Mouse (Mus musculus) intestine, embryonic 15.5 days (tissue): ENCODE measurements around the gene Cacna1e. TPM values are rescaled to one million over a fixed set of nuclear protein-coding genes. Genes with fewer than 3 reads are reported as not detected.

Source experiments
- ATAC-seq: fragments of 200-750 bp; cut with Nextera tagmentation; 2 replicates; pipeline ENCODE4 v1.8.0; 2017; ENCODE audit warnings: moderate TSS enrichment, moderate library complexity
- H3K27ac ChIP-seq: fragments of 300-500 bp; sonication (generic); 2 replicates; pipeline ENCODE4 v1.5.1; 2015; ENCODE audit warnings: mild to moderate bottlenecking, inconsistent platforms
- H3K27me3 ChIP-seq: fragments of 300-500 bp; sonication (generic); replicated peaks from 2 replicates; pipeline ENCODE4 v1.6.1; 2015; ENCODE audit warnings: inconsistent platforms
- H3K36me3 ChIP-seq: fragments of 300-500 bp; sonication (generic); 2 replicates; pipeline ENCODE4 v1.6.1; 2015; ENCODE audit warnings: inconsistent platforms
- H3K4me1 ChIP-seq: fragments of 300-500 bp; sonication (generic); replicated peaks from 2 replicates; pipeline ENCODE4 v1.6.1; 2015; ENCODE audit warnings: inconsistent platforms
- H3K4me2 ChIP-seq: fragments of 300-500 bp; sonication (generic); replicated peaks from 2 replicates; pipeline ENCODE4 v1.6.1; 2015; ENCODE audit warnings: mild to moderate bottlenecking, inconsistent platforms
- H3K4me3 ChIP-seq: fragments of 300-500 bp; sonication (generic); replicated peaks from 2 replicates; pipeline ENCODE4 v1.5.1; 2015; ENCODE audit warnings: inconsistent platforms
- H3K9ac ChIP-seq: fragments of 300-500 bp; sonication (generic); 2 replicates; pipeline ENCODE4 v1.6.1; 2015; ENCODE audit warnings: inconsistent platforms
- H3K9me3 ChIP-seq: fragments of 300-500 bp; sonication (generic); 2 replicates; pipeline ENCODE4 v1.6.1; 2016; ENCODE audit warnings: inconsistent platforms
- WGBS: fragments of 180-500 bp; shearing (Covaris S2); methylation state at CpG from one replicate; pipeline ENCODE4 v1.1.7; 2015; 5-methylcytosine and 5-hydroxymethylcytosine counted together
- polyA plus RNA-seq: library from polyadenylated mRNA; unstranded; fragments of >200 nt; fragmentation: Nextera tagmentation; extraction: Ambion mirVana; gene quantifications from 2 replicates; pipeline ENCODE4 v1.2.1, GENCODE M21; 2015

Cacna1e gene
- polyA plus RNA-seq, 1 experiment from 2014 or later = 0.85 TPM

GRCm38 (mm10) chr1:154637821-154638220 lies 246.5 kb downstream of the Cacna1e start:
- H3K4me1 ChIP-seq = no peaks in the 10 kb centered on the region
- H3K4me3 ChIP-seq = no peak overlapping the region
- WGBS = 79% methylated on average over 4 of the region's 4 CpGs
- no peak overlapping the region for H3K9ac ChIP-seq
- no peaks in the 10 kb centered on the region for H3K27me3 ChIP-seq
- no peak overlapping the region for H3K4me2 ChIP-seq
- no peak overlapping the region for H3K27ac ChIP-seq
- H3K36me3 ChIP-seq = no peaks in the 10 kb centered on the region
- no peak for ATAC-seq
- no peaks in the 10 kb centered on the region for H3K9me3 ChIP-seq

- Histone ChIP-seq H3K27ac (no peak overlapping the region), H3K9me3 (no peaks in the 10 kb centered on the region), H3K36me3 (no peaks in the 10 kb centered on the region), H3K4me2 (no peak overlapping the region), H3K4me3 (no peak overlapping the region), H3K4me1 (no peaks in the 10 kb centered on the region), H3K27me3 (no peaks in the 10 kb centered on the region), H3K9ac (no peak overlapping the region)
- 89% methylated on average over 9 of the region's 9 CpGs for WGBS
- ATAC-seq = no peak
Measured at GRCm38 (mm10) chr1:154635766-154636165, 248.5 kb downstream of the Cacna1e start.

GRCm38 (mm10) chr1:154632886-154633285 lies 251.4 kb downstream of the Cacna1e start:
- 78% methylated on average over 2 of the region's 2 CpGs for whole genome bisulfite sequencing
- Histone ChIP-seq H3K9ac (no peak overlapping the region), H3K4me1 (no peaks in the 10 kb centered on the region)

DNA sequence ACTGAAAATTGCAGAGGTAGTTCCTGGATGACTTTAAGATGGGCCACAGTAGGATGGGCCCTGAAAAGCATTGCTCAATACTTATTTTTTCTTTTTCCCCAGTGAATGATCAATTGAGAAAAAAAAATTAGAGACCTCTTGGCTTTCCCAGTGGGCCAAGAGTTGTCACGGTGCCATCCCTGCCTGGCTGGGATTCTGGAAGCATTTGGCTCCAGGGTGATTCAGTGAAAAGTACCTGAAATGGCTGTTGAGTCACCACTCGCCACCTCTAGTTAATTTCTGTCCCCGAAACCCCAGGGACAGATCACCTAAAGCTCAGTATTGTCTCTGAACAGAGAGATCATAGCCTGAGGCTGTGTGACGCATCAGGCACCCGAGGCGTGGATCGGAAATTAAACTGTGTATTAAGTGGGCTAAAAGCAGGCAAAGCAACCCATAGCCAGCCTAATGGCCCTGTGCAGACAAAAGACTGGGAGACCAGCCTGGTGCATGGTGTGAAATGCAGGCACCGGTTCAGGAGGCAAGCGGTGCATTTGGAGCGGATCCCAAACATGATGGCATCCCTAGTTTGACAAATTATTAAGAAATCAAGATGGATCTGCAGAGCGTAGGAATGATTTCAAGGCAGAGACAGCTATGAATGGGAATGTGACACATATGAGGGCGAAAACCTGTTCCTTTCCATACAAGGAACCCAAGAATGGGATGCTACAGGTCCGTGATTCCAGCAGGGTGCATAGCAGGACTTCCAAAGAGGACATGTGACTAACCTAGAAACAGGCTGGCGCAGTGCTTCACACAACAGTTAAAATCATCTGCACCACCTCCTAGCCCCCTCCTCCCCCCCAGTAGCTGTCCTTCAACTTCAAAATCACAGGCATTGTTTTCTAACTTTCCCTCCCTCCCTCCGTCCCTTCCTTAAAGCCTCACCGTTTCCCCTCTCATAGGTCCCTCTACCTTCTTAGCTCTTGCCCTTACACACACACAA lies 261.3 kb downstream of the Cacna1e start:
- no peak for ATAC-seq
- H3K4me1 ChIP-seq = no peaks in the 10 kb centered on the region
- H3K27ac ChIP-seq = no peak overlapping the region
- H3K9me3 ChIP-seq = no peaks in the 10 kb centered on the region
- H3K9ac ChIP-seq = no peak overlapping the region
- no peaks in the 10 kb centered on the region for H3K36me3 ChIP-seq
- no peaks in the 10 kb centered on the region for H3K27me3 ChIP-seq
- WGBS = 83% methylated on average over 16 of the region's 16 CpGs
- no peak overlapping the region for H3K4me2 ChIP-seq
- H3K4me3 ChIP-seq = no peak overlapping the region

More at GRCm38 (mm10) chr1:154632886-154633285, 251.4 kb downstream of the Cacna1e start:
- H3K27ac ChIP-seq = no peak overlapping the region
- no peak overlapping the region for H3K4me3 ChIP-seq
- no peaks in the 10 kb centered on the region for H3K36me3 ChIP-seq
- no peaks in the 10 kb centered on the region for H3K27me3 ChIP-seq
- no peak for ATAC-seq
- H3K9me3 ChIP-seq = no peaks in the 10 kb centered on the region
- H3K4me2 ChIP-seq = no peak overlapping the region

- ATAC-seq = no peak
- H3K36me3 ChIP-seq = no peaks in the 10 kb centered on the region
- H3K9ac ChIP-seq = no peak overlapping the region
- WGBS = 61% methylated on average over 7 of the region's 7 CpGs
- H3K4me1 ChIP-seq = no peaks in the 10 kb centered on the region
- no peak overlapping the region for H3K4me3 ChIP-seq
- H3K27ac ChIP-seq = no peak overlapping the region
- no peak overlapping the region for H3K4me2 ChIP-seq
- H3K27me3 ChIP-seq = no peaks in the 10 kb centered on the region
- H3K9me3 ChIP-seq = no peaks in the 10 kb centered on the region
Measured at GRCm38 (mm10) chr1:154617743-154618455, 266.4 kb downstream of the Cacna1e start.

GRCm38 (mm10) chr1:154615759-154616158 lies 268.5 kb downstream of the Cacna1e start:
- ATAC-seq = no peak

GRCm38 (mm10) chr1:154608516-154608915 lies 275.8 kb downstream of the Cacna1e start:
- Histone ChIP-seq H3K27me3 (no peaks in the 10 kb centered on the region), H3K9me3 (no peaks in the 10 kb centered on the region), H3K4me2 (no peak overlapping the region), H3K4me1 (no peaks in the 10 kb centered on the region), H3K36me3 (no peaks in the 10 kb centered on the region), H3K4me3 (no peak overlapping the region), H3K9ac (no peak overlapping the region), H3K27ac (no peak overlapping the region)
- WGBS = 67% methylated on average over 4 of the region's 4 CpGs
- ATAC-seq = no peak

More at GRCm38 (mm10) chr1:154615759-154616158, 268.5 kb downstream of the Cacna1e start:
- Histone ChIP-seq H3K27me3 (no peaks in the 10 kb centered on the region), H3K9me3 (no peaks in the 10 kb centered on the region), H3K9ac (no peak overlapping the region), H3K36me3 (no peaks in the 10 kb centered on the region), H3K4me3 (no peak overlapping the region), H3K4me2 (no peak overlapping the region), H3K27ac (no peak overlapping the region), H3K4me1 (no peaks in the 10 kb centered on the region)
- 73% methylated on average over 7 of the region's 7 CpGs for WGBS

- WGBS = 56% methylated on average over 3 of the region's 3 CpGs
- Histone ChIP-seq H3K27ac (no peak overlapping the region), H3K9me3 (no peaks in the 10 kb centered on the region), H3K27me3 (no peaks in the 10 kb centered on the region), H3K4me1 (no peaks in the 10 kb centered on the region), H3K4me2 (no peak overlapping the region), H3K36me3 (no peaks in the 10 kb centered on the region), H3K9ac (no peak overlapping the region), H3K4me3 (no peak overlapping the region)
- no peak for ATAC-seq
Measured at GRCm38 (mm10) chr1:154607406-154607805, 276.9 kb downstream of the Cacna1e start.

GRCm38 (mm10) chr1:154605601-154606000 lies 278.7 kb downstream of the Cacna1e start:
- H3K9ac ChIP-seq = no peak overlapping the region
- no peaks in the 10 kb centered on the region for H3K27me3 ChIP-seq
- no peak overlapping the region for H3K4me2 ChIP-seq
- H3K27ac ChIP-seq = no peak overlapping the region
- 86% methylated on average over 2 of the region's 2 CpGs for WGBS
- no peaks in the 10 kb centered on the region for H3K36me3 ChIP-seq
- no peaks in the 10 kb centered on the region for H3K9me3 ChIP-seq
- H3K4me1 ChIP-seq = no peaks in the 10 kb centered on the region
- H3K4me3 ChIP-seq = no peak overlapping the region
- ATAC-seq = no peak

DNA sequence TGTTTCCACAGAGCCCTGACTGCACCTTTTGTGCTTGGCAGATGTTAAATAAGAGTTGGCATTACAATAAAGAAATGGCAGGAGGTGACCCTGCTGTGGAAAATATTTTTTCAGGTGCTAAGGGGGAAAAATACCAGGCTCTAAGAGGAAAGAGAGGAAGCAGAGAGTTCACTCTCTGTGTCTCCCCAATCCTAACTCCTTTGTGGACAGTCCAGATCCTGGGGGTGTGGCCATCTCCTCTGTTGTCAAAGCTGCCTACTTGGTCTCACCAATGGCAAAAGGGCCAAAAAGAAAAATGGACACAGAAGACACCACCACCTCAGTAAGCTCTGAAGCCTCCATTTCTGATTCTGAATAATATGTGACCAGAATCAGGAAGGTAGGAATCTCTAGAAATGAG lies 280.5 kb downstream of the Cacna1e start:
- ATAC-seq = no peak
- Histone ChIP-seq H3K36me3 (no peaks in the 10 kb centered on the region), H3K27me3 (no peaks in the 10 kb centered on the region), H3K4me1 (no peaks in the 10 kb centered on the region), H3K4me2 (no peak overlapping the region), H3K9ac (no peak overlapping the region), H3K4me3 (no peak overlapping the region), H3K9me3 (no peaks in the 10 kb centered on the region), H3K27ac (no peak overlapping the region)

- Histone ChIP-seq H3K36me3 (no peaks in the 10 kb centered on the region), H3K9ac (no peak overlapping the region), H3K9me3 (no peaks in the 10 kb centered on the region), H3K4me3 (no peak overlapping the region), H3K27ac (no peak overlapping the region), H3K4me2 (no peak overlapping the region), H3K4me1 (no peaks in the 10 kb centered on the region), H3K27me3 (no peaks in the 10 kb centered on the region)
- 92% methylated on average over 1 of the region's 1 CpGs for WGBS
- ATAC-seq = no peak
Measured at GRCm38 (mm10) chr1:154602531-154602930, 281.8 kb downstream of the Cacna1e start.

DNA sequence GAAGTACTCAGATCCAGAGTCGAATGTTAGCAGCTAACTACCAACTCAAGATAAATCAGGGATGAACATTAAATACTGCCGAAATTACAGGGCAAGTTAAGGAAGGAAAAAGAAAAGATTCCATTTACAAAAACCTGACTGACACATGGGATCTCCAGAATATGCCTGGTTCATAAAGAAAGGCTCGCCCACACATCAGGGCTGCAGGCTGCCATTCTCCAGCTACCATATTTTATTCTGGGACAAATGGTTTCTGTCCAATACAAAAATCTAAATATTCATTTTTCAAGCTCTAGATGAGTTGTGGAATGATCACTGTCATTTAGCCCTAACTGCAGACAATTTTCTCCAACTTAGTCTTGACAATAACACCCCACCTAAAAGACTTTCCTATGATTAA lies 301.8 kb downstream of the Cacna1e start:
- no peak overlapping the region for H3K27ac ChIP-seq
- H3K4me1 ChIP-seq = no peaks in the 10 kb centered on the region
- 83% methylated on average over 3 of the region's 3 CpGs for WGBS
- H3K36me3 ChIP-seq = no peaks in the 10 kb centered on the region
- H3K9me3 ChIP-seq = no peaks in the 10 kb centered on the region
- no peak overlapping the region for H3K4me2 ChIP-seq
- no peaks in the 10 kb centered on the region for H3K27me3 ChIP-seq
- H3K4me3 ChIP-seq = no peak overlapping the region
- no peak overlapping the region for H3K9ac ChIP-seq
- no peak for ATAC-seq
